Mouse (Mus musculus) inflammation-experienced regulatory T-cells, adult 6 months (primary cell): ENCODE measurements around the gene Per1. TPM values are rescaled to one million over a fixed set of nuclear protein-coding genes. Genes with fewer than 3 reads are reported as not detected.

Source experiments
- ATAC-seq: one replicate; pipeline ENCODE4 v1.8.0; 2017
- polyA plus RNA-seq, 3 experiments: library from polyadenylated mRNA; unstranded; fragments of 100-300 nt; shearing (Covaris generic); gene quantifications; one replicate each; pipeline ENCODE4 v1.2.1; 2017

Per1 gene
- polyA plus RNA-seq, 3 experiments from 2014 or later = 5.2 to 6.2 (median 6.1) TPM

DNA sequence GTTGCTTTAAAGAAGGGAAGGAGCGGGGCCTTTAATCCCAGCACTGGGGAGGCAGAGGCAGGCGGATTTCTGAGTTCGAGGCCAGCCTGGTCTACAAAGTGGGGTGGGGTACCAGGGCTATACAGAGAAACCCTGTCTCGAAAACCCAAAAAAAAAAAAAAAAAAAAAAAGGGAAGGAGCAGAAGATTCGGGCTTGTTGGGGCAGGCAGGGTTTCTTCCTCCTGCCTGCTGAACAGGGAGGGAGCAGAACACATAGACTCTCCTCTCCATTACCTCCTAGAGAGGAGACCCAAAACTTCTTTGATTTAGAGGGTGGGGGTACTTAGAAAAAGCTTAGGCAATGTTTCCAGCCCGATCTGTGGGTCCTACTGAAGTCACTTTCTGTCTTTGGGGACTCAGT, 40.3 kb downstream of the Per1 start:
- no peak for ATAC-seq

DNA sequence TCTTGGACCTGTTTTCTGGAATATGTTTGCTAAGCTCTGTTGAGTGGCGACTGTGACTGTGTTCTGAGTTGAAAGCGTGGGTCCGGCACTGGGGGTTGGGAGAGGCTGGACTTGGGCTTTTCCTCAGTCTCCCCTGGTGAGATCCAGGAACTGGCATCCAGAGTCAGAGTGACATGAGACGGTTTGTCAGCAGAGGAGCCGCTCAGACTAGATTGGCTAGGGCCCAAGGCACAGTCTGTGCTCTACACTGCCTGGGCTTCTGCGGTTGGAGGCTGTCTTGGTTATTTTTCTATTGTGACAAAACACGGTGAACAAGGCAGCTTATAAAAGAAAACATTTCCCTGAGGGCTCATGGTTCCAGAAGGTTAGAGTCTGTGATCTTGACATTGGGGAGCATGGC, 52.5 kb downstream of the Per1 start:
- ATAC-seq = no peak

DNA sequence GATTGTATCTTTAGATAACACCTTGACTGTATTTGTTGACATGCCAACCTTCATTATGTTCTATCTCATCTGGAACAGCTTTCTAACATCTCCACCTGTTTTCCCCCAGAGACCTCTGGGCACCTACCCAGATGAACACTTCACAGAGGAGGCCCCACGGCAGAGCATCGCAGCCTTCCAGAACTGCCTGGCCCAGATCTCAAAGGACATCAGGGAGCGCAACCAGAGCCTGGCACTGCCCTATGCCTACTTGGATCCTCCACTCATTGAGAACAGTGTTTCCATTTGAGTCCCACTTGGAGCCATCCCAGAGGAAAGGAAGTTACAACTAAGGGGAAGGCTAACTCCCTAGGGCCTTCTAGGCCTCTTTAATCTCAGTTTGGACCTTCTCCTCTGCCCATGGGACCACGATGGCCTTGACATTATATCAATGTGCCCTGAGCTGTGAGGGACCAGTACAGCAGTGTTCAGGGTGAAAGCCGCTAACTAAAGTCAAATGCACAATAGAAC, 53.5 kb downstream of the Per1 start:
- no peak for ATAC-seq

DNA sequence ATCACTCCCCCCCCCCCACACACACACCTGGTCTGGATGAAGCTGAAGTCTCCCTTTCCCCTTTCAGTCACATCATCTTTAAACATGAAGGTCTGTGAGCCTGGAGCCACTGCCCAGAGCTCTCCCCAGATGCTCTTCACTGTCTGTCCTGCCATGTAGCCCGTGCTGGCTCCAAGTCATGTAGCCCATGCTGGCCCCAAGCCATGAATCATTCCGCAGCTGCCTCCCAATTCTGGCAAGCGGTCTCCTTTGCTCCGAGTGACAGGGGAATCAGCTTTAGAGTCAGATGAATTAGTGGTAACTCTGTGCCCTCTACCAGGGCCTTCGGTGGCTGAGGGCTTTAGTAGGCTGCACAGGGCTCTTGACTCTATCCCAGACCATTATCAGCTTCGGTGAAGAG, 54.7 kb downstream of the Per1 start:
- no peak for ATAC-seq

DNA sequence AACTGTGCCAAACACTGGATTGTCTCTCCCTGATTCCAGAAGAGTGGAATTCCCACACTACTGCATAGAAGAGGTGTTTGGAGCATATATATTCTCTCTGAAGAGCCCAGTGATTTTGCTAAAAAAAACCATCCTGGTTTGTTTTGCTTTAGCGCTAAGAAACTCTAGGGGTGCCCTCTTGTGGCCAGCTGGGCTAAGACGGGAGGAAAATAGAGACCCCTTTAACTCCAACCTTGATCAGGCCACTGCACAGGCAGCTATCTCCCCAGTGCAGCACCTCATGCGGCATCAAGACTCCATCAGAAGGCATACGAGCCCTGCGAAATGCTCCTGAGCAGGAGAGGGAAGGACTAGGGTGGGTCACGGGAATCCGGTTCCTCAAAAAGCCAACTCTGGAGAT, 55.4 kb downstream of the Per1 start:
- ATAC-seq = no peak

DNA sequence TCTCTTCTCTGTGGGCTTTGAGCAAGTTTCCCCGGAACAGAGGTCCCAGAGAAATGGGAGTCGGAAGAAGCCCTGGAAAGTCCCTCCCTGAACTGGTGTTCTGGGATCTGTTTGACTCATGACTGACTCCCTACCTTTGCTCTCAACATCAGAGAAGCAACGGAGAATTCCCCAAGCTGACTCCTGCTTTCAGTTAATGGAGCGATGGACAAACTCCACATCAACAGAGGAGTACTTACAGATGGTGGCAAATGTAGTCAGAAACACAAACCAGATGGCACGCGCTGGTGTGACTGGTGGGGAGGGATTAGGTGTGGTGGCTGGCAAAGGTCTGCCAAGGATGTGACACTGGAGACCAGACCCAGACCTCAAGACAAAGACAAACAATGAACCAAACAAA, 56.0 kb downstream of the Per1 start:
- ATAC-seq = no peak

DNA sequence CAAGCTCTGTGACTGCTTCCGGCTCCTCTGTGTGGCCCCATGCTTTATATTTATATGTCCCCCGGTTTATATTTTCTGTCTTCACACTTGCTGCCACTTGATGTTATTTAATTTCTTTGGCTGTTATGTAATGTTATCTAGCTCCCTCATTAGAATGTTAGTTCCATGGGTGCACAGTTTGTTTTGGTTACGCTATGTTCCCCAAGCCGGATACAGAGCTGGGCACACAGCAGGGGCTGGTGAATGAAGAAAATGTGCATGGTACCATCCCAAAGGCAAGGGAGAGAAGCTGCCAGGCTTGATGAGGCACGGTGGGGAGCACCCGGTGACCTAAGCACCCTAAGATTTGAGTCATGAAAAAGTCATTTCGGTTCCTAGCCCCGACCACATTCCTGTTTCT, 58.8 kb downstream of the Per1 start:
- ATAC-seq = no peak

DNA sequence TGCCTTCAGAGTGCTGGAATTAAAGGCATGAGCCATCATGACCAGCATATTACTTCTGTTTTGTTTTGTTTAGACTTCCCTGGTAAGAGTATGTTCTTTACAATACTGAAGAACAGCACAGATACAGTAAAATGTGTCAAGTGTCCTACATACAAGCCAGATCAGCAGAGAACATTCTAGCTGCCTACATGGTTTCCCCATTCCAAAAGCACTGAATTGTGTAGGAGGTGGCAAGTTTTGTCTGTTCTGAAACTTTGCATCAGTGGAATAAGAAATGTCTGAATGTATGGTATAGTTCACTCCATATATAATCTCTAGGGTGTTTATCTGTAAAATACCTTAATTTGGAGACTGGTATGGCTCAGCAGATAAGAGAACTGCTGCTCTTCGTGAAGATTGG, 60.3 kb downstream of the Per1 start:
- no peak for ATAC-seq

DNA sequence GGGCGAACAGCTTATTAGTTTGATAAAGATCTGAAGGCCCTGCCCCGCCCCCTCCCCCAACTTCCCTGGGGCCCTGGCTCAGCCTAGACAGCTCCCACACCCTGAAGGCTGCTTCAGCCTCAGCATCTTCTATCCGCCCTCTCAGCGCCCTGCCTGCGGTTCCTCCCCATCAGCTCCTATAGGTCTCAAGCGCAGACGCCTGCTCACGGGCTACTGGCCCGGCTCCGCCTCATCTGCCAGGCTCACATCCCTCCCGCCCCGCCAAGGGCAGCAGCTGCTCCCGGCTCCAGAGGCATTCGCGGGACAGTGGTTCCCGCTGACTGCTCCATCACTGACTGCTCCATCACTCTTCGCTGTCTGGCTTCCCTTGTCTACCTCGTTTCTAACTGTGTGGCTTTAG, 61.8 kb downstream of the Per1 start, which contains the start of gene Alox12b:
TSS of gene Alox12b (plus strand) at position 190 of the 400 bp plus-strand sequence.
- no peak for ATAC-seq

Other genes starting within 250 kb of the Per1 start
- 10 to 100 TPM; 30.8 to 36.0 (median 32.1) TPM for gene Ndel1, start 223.4 kb upstream of the Per1 start, polyA plus RNA-seq
- gene Rnf222, start 206.7 kb upstream of the Per1 start, polyA plus RNA-seq = not detected
- gene Rpl26, start 193.6 kb upstream of the Per1 start, polyA plus RNA-seq = 1,000 to 10,000 TPM; 1,371 to 2,270 (median 2,196) TPM
- gene Odf4, start 168.1 kb upstream of the Per1 start, polyA plus RNA-seq = not detected
- gene Arhgef15, start 137.7 kb upstream of the Per1 start, polyA plus RNA-seq = under 1 TPM in 1 of 3 experiments, not detected in 2; 0.21 TPM
- 1 to 10 TPM; 7.0 to 8.3 (median 7.6) TPM for gene Slc25a35, start 127.1 kb upstream of the Per1 start, polyA plus RNA-seq
- gene Rangrf, start 120.0 kb upstream of the Per1 start, polyA plus RNA-seq = 10 to 100 TPM; 13.7 to 72.0 (median 38.3) TPM
- gene Pfas, start 86.8 kb upstream of the Per1 start, polyA plus RNA-seq = 10 to 100 TPM; 22.0 to 29.0 (median 24.8) TPM
- 10 to 100 TPM in 1 of 3 experiments, 1 to 10 TPM in 2; 9.7 to 16.4 (median 9.8) TPM for gene Ctc1, start 79.3 kb upstream of the Per1 start, polyA plus RNA-seq
- gene Aurkb, start 49.6 kb upstream of the Per1 start, polyA plus RNA-seq = 10 to 100 TPM in 2 of 3 experiments, 1 to 10 TPM in 1; 5.8 to 74.0 (median 12.9) TPM
- gene Borcs6, start 35.5 kb upstream of the Per1 start, polyA plus RNA-seq = 1 to 10 TPM; 1.1 to 2.2 (median 1.3) TPM
- 1 to 10 TPM; 2.8 to 9.1 (median 4.0) TPM for gene Tmem107, start 24.4 kb upstream of the Per1 start, polyA plus RNA-seq
- gene Vamp2, start 6.7 kb upstream of the Per1 start, polyA plus RNA-seq = 10 to 100 TPM; 26.9 to 31.5 (median 27.3) TPM
- not detected for gene Hes7, start 25.2 kb downstream of the Per1 start, polyA plus RNA-seq
- gene 9130213A22Rik, start 27.4 kb downstream of the Per1 start, polyA plus RNA-seq = under 1 TPM in 1 of 3 experiments, not detected in 2; 0.63 TPM
- gene Aloxe3, start 30.7 kb downstream of the Per1 start, polyA plus RNA-seq = under 1 TPM in 1 of 3 experiments, not detected in 2; 0.13 TPM
- gene Alox12b, start 61.8 kb downstream of the Per1 start, polyA plus RNA-seq = not detected
- gene Alox8, start 102.6 kb downstream of the Per1 start, polyA plus RNA-seq = 1 to 10 TPM; 3.7 to 5.0 (median 3.9) TPM
- gene Gucy2e, start 141.8 kb downstream of the Per1 start, polyA plus RNA-seq = under 1 TPM; 0.14 to 0.38 (median 0.17) TPM
- gene Cntrob, start 228.6 kb downstream of the Per1 start, polyA plus RNA-seq = 1 to 10 TPM; 7.4 to 9.9 (median 7.5) TPM
- gene Trappc1, start 228.8 kb downstream of the Per1 start, polyA plus RNA-seq = 100 to 1,000 TPM; 107 to 109 (median 107) TPM
- gene Kcnab3, start 231.0 kb downstream of the Per1 start, polyA plus RNA-seq = 1 to 10 TPM in 1 of 3 experiments, under 1 TPM in 2; 0.34 to 2.0 (median 0.99) TPM
- 1 to 10 TPM; 2.5 to 5.9 (median 4.8) TPM for gene Rnf227, start 245.2 kb downstream of the Per1 start, polyA plus RNA-seq